11 mouse cellular contexts compared by ENCODE assay signal in the genomic region with DNA sequence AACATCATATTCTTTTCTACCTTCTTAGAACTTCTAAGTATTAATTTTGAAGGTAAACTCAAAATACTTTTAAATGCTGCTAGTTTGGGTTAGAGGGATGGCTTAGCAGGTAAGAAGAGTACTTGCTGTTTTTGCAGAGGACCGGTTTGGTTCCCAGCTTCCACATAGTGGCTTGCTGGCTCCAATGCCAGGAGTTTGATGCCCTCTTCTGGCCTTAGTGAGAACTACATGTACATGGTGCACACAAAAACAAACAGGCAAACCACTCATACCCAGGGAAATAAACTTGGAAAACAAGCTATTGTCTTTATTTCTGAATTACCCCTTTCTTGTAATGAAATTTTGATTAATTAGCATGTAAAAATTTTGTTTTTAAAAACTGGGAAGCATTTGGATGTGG. TPM values are rescaled to one million over a fixed set of nuclear protein-coding genes. Genes with fewer than 3 reads are reported as not detected.
DNase-seq lines count a peak whose midpoint lies in the region; ATAC-seq and TF ChIP-seq lines count a peak whose summit lies in the region.
"Had no signal": no experiment of that assay in that cellular context is flagged by ENCODE, and none has a peak within 500 bp of the region (broad histone marks: within the 10 kb centered on the region; RNA-seq: fewer than 3 reads in every experiment).

No protein-coding gene starts in this region.

- ATAC-seq in intestine, postnatal 0 days = no peak
- no peak for ATAC-seq in intestine, embryonic 15.5 days
- no peak for ATAC-seq in Patski

- no peak overlapping the region for H3K4me3 ChIP-seq in intestine, postnatal 0 days (ENCODE audit: low read depth, low read length)
- no peak overlapping the region for H3K4me3 ChIP-seq in intestine, embryonic 15.5 days (replicated peaks)

- POLR2A ChIA-PET in Patski (lab: Charles Lee) = no interaction called here

- in situ Hi-C loops in Patski (cut with MboI; ENCODE audit: low pct_unique_long_range_greater_than_20kb) = no loop called here

- H3K27me3 ChIP-seq in intestine, postnatal 0 days (replicated peaks; ENCODE audit: control insufficient read depth, insufficient read depth, low read length) = no peaks in the 10 kb centered on the region
- H3K27me3 ChIP-seq in intestine, embryonic 15.5 days (replicated peaks) = no peaks in the 10 kb centered on the region
- H3K27me3 ChIP-seq in Patski = no peaks in the 10 kb centered on the region

- H3K4me1 ChIP-seq in intestine, postnatal 0 days (replicated peaks; ENCODE audit: control insufficient read depth, insufficient read depth, low read length) = no peaks in the 10 kb centered on the region
- no peaks in the 10 kb centered on the region for H3K4me1 ChIP-seq in intestine, embryonic 15.5 days (replicated peaks)

- no peak overlapping the region for H3K4me2 ChIP-seq in intestine, postnatal 0 days (replicated peaks; ENCODE audit: low read depth)
- H3K4me2 ChIP-seq in intestine, embryonic 15.5 days (replicated peaks) = no peak overlapping the region

- intact Hi-C loops in left cerebral cortex, postnatal 10 days (cut with DNase I) = no loop called here
- intact Hi-C loops in left cerebral cortex, postnatal 25 days (cut with DNase I) = no loop called here

- 81% methylated on average over 1 of the region's 1 CpGs for WGBS in intestine, postnatal 0 days
- WGBS in intestine, embryonic 15.5 days = 62% methylated on average over 1 of the region's 1 CpGs

- CTCF ChIA-PET in Patski (lab: Charles Lee) = no interaction called here

- no peak overlapping the region for H3K27ac ChIP-seq in intestine, postnatal 0 days (ENCODE audit: low read depth, low read length)
- H3K27ac ChIP-seq in intestine, embryonic 15.5 days = no peak overlapping the region

- H3K36me3 ChIP-seq in intestine, postnatal 0 days (ENCODE audit: control insufficient read depth, insufficient read depth) = no peaks in the 10 kb centered on the region; the same call in 1 of the 2 replicates
- H3K36me3 ChIP-seq in intestine, embryonic 15.5 days = peaks cover 7% of the 10 kb centered on the region

- TF ChIP-seq CTCF in intestine, postnatal 0 days (IDR thresholded peaks at IDR 0.05; ENCODE audit: low read depth) = peak; percentile 51
- peak; percentile 57 for TF ChIP-seq CTCF in Patski (IDR thresholded peaks at IDR 0.05)

- DNase-seq in A20 (ENCODE audit: low read depth, low spot score) (peak; percentile 50), Patski (ENCODE audit: low read depth, low spot score) (no peak)
- DNase-seq in lung, postnatal 14 days = peak; percentile 19
- DNase-seq in left cerebral cortex, postnatal 10 days (ENCODE audit: extremely low spot score in 1 of 2, low spot score in 2 of 2) = no peak
- DNase-seq in ovary, postnatal 10 days (ENCODE audit: low spot score) = no peak
- no peak for DNase-seq in left cerebral cortex, postnatal 25 days (ENCODE audit: low spot score in 2 of 2)
- DNase-seq: adrenal gland, adult 2 months had no signal

- no peaks in the 10 kb centered on the region for H3K9me3 ChIP-seq in intestine, postnatal 0 days (ENCODE audit: control insufficient read depth)
- H3K9me3 ChIP-seq in intestine, embryonic 15.5 days = no peaks in the 10 kb centered on the region

- no peak overlapping the region for H3K9ac ChIP-seq in intestine, postnatal 0 days (ENCODE audit: low read depth, low read length)
- no peak overlapping the region for H3K9ac ChIP-seq in intestine, embryonic 15.5 days

RNA-seq across cellular contexts. Expression of gene Uhrf2, which starts 15.5 kb away (rescaled TPM):
- polyA plus RNA-seq in intestine, postnatal 0 days (2015; fragmentation: Nextera tagmentation; extraction: Ambion mirVana) = 18.3 and 20.8 TPM in 2 replicates
- 54.5 and 54.9 TPM in 2 replicates for polyA plus RNA-seq in intestine, embryonic 15.5 days (2015; fragmentation: Nextera tagmentation; extraction: Ambion mirVana)
- polyA plus RNA-seq in Patski (2021) = 65.1 TPM
- total RNA-seq in left cerebral cortex, postnatal 10 days (2021) = 10 to 100 TPM; 43.6 to 47.4 TPM
- total RNA-seq in left cerebral cortex, postnatal 25 days (2021) = 10 to 100 TPM; 52.0 to 57.4 TPM

RNA-seq across cellular contexts. Expression of gene Trpd52l3, which starts 42.3 kb away (rescaled TPM):
- not detected in 2 replicates for polyA plus RNA-seq in intestine, postnatal 0 days (2015; fragmentation: Nextera tagmentation; extraction: Ambion mirVana)
- polyA plus RNA-seq in intestine, embryonic 15.5 days (2015; fragmentation: Nextera tagmentation; extraction: Ambion mirVana) = not detected in 2 replicates
- polyA plus RNA-seq in Patski (2021) = not detected
- total RNA-seq in left cerebral cortex, postnatal 10 days (2021) = not detected
- not detected for total RNA-seq in left cerebral cortex, postnatal 25 days (2021)
- total RNA-seq: adrenal gland, adult 2 months; megakaryocyte-erythroid progenitor cell, adult 5-6 weeks had no signal
- polyA plus RNA-seq: adrenal gland, adult 2 months; heart, embryonic 16.5 days had no signal

Comparison
In these comparisons a context has a peak if more than half of its experiments do, and no peak if none do; other contexts are left out.
1. DNase-seq: peak in A20 (single experiment) and lung, postnatal 14 days (single experiment); none in Patski (single experiment), left cerebral cortex, postnatal 10 days (0 of 2), ovary, postnatal 10 days (single experiment) and left cerebral cortex, postnatal 25 days (0 of 2).